Mouse (Mus musculus): Measurements from ENCODE around the gene Col12a1.

The Col12a1 gene

DNA sequence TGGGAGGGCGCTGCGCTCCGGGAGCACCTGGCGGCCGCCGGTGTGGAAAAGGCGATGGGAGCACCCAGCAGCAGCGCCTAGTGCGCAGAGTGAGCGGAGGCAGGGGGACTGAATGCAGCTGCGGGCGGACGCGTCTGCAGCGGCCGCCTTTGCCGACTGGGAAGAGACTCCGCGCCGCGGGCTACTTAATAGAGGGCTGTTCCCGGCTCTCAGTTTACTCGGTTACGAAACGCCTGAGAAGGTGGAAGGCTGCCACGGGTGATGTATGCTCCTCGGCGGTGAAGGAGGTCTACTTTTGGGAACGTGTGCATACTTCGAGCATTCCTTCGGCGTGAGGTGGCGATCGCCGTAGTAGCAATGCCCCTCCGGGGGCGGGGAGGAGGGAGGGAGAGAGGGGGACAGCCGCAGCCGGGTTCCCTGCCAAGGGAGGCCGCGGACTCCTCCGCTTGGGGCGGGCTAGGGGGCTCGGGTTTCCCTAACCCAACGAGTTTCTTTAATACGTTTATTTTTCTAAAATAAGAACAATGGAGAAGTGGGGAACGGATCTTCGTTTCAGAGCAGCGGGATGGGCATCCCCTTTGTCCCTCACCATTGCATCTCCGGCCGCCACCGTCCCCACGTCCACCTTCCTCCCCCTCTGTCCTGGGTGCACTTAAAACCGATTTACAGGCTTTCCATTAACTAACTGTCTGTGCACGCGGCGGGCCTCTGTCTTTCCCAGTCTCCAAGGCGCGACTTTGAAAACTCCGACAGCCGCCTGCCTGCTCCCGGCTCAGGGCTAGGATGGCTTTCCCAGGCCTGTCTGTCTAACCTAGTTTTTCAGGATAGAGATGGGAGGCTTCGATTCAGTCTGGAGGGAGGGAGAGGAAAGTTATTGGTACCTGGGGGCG is at the start of gene Col12a1:
Gene Col12a1, minus strand, starts transcription at position 351 of the 890 bp plus-strand sequence.
- DNase-seq (ENCODE audit: low spot score in 2 of 2): peak; percentile 39 to 53

- no peak for DNase-seq (ENCODE audit: low spot score in 2 of 2)
Observed at GRCm38 (mm10) chr9:79766991-79767545, 48.4 kb upstream of the Col12a1 start.

GRCm38 (mm10) chr9:79765329-79765728 is 46.7 kb upstream of the Col12a1 start:
- DNase-seq (ENCODE audit: low spot score in 2 of 2): no peak

GRCm38 (mm10) chr9:79762519-79762918 is 43.9 kb upstream of the Col12a1 start:
- DNase-seq (ENCODE audit: low spot score in 2 of 2): no peak

GRCm38 (mm10) chr9:79760076-79760475 is 41.4 kb upstream of the Col12a1 start:
- peak; percentile 24 to 38 for DNase-seq (ENCODE audit: low spot score in 2 of 2)

DNA sequence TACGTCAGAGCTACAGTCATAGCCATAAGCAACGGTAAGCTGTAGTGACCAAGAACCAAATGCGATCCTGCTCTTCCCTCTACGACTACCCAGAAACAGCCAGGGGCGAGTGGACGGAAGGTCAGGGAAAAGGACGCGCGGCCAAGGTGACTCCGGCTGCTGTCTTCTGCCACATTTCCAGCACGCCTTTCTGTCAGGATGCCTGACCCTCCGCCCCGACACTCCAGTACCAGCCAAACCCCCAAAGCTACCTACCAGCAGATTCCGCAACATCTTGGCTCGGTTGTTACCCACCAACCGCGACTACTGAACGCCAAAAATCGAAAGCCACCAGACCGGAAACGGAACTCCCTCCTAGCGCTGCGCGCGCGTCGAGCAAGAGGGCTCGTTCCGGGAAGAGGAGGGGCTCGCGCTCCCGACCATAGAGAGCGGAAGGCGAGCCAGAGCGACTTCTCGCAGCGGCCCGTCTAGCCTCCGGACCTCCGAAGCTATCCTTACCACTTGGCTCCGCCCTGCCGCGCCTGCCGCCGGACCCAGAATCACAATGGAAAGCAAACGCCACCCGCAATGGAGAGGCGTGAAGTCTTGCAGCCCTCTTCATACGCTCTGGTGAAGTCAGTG is 40.9 kb upstream of the Col12a1 start, which contains the start of gene Cox7a2:
Gene Cox7a2, minus strand, starts transcription at position 494 of the 621 bp plus-strand sequence.
- peak; percentile 96 for DNase-seq (ENCODE audit: low spot score in 2 of 2)

DNA sequence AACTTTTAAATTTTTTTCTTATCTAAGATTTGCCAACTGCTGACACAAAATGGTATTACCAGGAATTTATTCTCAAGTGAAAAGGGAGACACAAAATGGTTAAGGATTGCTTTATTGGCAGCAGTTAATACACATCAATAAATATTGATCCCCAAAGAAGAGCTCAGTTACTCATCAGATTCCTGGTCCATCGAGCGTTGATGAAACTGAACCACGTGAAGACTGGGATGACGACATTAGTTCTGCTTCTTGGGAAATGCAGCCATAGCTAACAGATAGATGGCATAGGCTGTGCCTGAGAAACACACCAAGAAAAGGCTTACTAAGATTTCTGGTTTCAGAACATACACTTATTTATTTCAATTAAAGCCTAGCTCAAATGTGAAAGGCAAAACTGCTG is 36.7 kb upstream of the Col12a1 start:
- DNase-seq (ENCODE audit: low spot score in 2 of 2): no peak

DNA sequence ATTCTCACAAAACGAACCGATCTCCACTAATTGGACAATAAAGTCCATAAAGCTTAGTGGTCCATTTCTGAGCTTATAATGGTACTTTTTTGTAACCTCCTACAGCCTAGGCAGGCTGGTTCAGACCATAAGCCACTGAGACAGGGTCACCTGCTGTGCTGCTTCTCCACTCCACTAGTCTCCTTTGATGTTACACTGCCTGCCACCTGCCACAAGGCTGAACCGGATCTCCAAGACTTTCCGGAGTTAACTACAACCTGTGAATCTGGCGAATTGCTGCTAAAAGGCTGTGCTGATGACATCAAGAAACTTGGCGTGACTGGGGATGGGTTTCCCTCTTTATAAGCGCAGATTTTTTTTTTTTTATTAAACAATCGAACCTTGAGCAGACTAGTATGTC is 33.2 kb upstream of the Col12a1 start:
- no peak for DNase-seq (ENCODE audit: low spot score in 2 of 2)

DNA sequence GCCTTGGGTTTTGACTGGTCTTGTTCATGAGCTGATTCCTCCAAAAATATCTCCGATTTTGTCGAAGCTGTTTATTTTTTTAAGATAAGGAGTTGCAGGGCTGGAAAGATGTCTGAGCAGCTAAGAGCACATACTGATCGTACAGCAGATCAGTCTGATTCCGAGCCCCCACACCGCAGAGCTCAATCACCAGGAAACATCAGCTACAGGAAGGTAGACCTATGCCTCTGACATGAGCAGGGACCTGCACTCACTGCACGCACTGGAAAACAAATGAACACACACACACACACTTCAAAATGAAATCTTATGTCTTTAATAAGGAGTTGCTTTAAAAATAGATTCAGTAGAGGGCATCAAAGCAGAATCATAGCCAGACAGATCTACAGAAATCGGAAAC is 32.1 kb upstream of the Col12a1 start:
- no peak for DNase-seq (ENCODE audit: low spot score in 2 of 2)

- DNase-seq (ENCODE audit: low spot score in 2 of 2): no peak
Observed at GRCm38 (mm10) chr9:79745036-79745435, 26.4 kb upstream of the Col12a1 start.

GRCm38 (mm10) chr9:79735608-79736007 is 17.0 kb upstream of the Col12a1 start:
- DNase-seq (ENCODE audit: low spot score in 2 of 2): no peak

GRCm38 (mm10) chr9:79730301-79730700 is 11.7 kb upstream of the Col12a1 start:
- no peak for DNase-seq (ENCODE audit: low spot score in 2 of 2)

DNA sequence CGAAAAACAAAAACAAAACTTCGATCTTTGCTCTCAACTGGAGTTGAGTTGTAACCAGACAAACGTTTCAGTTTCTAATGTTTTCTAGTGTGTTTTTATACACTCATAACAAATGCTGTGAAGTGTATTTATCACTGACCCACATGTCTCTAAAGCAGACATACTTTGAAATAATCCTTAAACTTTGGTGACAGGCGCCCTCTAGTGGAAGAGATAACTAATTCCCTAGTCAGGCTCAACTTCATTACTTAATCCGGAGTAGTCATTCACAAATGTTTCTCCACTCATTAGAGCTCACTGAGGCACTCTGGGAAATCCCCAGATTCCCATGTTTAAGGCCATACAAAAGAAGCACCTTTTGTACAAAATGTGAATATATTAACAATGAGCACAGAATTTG is 4.5 kb upstream of the Col12a1 start:
- peak; percentile 37 to 38 for DNase-seq (ENCODE audit: low spot score in 2 of 2)

GRCm38 (mm10) chr9:79721056-79721455 is 2.4 kb upstream of the Col12a1 start:
- DNase-seq (ENCODE audit: low spot score in 2 of 2): peak; percentile 70 to 83

- DNase-seq (ENCODE audit: low spot score in 2 of 2): no peak
Observed at GRCm38 (mm10) chr9:79720143-79720542, 1.5 kb upstream of the Col12a1 start.

DNA sequence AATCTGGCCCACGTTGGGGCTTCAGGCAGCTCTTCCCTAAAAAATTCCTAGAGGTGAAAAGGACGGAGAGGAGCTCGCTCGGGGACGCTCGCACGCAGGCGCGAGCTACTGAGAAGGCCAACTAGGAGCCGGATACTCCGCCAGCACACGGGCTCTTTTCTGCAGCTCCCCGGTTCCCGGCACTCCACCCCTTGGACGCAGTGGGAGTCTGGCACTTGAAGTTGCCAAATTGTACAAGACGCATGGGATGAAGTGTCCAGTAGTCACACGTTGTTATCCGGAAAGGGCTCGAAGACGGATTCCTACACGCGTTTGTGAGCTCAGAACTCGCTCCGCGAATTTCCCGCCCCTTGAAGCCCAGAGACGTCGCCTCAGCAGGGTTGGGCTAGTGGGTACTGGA is 820 bp upstream of the Col12a1 start:
- DNase-seq (ENCODE audit: low spot score in 2 of 2): peak in 1 of 2 experiments; percentile 22

DNA sequence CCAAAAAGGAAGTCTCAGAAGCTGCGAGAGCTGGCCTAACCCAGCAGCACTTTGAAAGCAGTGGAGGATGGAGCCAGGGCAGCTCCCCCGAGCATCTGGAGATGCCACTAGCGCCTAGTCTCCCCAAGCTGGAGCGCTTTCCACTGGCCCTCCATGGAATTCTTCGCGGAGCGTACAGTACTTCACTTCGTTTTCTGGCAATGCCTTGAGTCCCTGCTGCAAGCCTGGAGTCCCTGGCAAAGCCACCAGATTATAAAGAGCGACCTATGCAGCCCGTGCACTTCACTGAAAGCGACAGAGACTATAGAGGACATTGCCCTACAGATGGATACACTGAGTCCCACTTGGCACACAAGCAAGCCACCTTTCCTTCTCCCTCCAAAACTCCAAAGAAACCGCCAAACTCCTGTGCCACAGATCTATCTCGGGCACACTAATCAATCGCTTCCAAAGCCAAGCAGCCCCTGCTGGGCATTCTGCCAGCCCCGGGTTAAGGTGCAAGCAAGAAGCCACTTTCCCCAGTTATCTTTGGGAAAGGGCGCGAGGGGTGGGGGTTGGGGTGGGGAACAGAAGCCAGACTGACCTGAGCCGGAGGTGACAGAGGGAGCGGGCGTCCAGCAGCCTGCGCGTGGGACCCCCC is 675 bp downstream of the Col12a1 start:
- DNase-seq (ENCODE audit: low spot score in 2 of 2): peak; percentile 34 to 41

DNA sequence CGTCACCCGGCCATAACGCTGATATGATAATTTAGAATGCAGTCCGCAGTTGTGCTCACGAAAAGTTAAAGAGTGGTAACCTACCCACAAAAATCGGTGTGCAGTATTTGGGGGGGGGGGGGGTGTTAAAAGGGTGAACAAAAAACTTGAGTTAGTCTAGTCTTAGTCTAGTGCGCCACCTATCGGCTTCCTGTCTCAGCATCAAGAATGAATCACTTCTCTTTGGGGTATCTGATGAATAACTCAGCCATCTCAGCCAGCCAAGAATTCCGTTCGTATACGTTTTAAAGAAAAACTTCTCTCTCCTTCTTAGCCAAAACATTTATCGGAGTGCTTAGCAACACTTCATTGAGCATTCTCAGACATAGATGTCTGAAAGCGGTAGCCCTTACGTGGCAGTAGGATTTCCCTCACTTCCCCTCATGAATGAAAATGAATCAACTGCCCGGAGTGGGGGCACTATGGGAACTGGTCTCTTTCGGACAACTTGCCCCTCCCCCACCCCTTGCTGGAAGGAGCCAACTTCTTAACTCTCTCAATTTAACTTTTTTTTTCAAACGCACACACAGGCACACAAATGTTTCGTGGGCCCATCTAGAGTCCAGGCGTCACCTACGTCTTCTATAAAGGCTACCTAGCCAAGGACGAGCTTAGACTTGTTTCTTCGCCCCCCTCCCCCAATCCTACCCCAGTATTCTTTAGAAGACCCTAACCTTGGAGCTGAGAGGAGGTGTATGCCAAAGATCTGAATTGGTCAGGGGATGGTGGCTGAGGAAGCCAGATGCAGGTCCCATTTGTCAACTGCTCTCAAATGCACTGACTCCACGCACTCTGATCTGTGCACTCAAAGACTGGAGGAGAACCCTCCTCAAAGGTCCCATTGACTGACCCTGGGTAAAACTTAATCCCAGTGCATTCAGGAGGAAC is 1.5 kb downstream of the Col12a1 start:
- peak; percentile 86 to 91 for DNase-seq (ENCODE audit: low spot score in 2 of 2)

DNA sequence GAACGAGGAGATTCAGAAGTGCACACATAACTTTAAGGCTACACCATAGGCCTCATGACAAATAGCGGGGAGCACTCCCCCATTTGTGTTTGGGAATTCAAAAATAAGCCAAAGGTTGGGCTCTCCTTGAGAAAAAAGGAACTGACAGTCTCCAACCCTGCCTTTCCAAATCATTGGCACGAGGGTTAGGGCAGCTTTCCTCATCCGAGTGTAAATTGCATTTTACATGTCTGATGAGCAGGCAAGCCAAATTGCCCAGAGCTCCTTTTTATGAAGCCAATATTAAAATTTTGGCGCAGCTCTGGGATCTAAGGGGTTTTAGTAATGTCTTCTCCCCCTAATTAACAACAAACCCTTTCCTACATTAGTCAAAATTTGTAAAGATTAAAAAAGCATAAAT is 2.1 kb downstream of the Col12a1 start:
- DNase-seq (ENCODE audit: low spot score in 2 of 2): no peak

DNA sequence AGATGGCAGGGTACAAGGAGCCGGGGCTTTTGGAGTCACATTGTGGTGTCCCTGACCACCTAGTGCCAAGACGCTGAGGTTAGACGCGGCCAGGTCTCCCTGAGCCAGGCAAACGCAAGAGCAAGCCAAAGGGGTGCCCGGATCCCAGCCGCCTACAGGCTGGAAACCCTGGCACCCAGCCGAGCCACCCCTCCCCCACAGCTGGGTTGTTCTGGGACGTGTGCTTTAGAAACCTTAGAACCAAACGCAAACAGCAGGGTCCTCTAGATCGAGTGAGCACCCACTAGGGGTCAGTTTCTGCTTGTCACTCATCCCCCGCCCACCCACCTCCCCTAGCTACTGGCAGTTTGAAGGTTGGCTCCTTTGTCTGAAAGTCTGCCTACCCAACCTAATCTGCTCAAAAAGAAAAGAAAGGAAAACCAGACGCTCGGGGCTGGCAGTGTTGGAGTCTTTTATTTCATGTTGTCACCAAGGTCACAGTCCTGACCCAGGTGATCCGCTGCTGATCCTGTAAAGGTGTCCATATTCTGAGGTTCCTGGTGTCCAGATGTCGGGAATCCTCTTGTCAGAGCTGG is 4.1 kb downstream of the Col12a1 start:
- DNase-seq (ENCODE audit: low spot score in 2 of 2): peak; percentile 54 to 73

Measured in right cerebral cortex, postnatal 10 days (tissue).